Mouse (Mus musculus): Measurements from ENCODE around the gene Ift81. TPM values are rescaled to one million over a fixed set of nuclear protein-coding genes. Genes with fewer than 3 reads are reported as not detected.

Gene Ift81
- polyA plus RNA-seq, 1 experiment from 2014 or later, result 50.5 TPM

GRCm38 (mm10) chr5:122502077-122502941 is 112.0 kb downstream of the Ift81 start, which contains the start of gene Atp2a2:
Gene Atp2a2 (minus strand): TSS chr5:122502225.
- peak within 1 kb of the TSS; percentile 98 for H3K27ac ChIP-seq (ENCODE audit: low read depth, low read length)
- H3K9me3 ChIP-seq (ENCODE audit: control insufficient read depth, low read length), result no peaks in the 10 kb centered on the region; the same call in 1 of the 2 replicates
- H3K36me3 ChIP-seq (ENCODE audit: control insufficient read depth, insufficient read depth, low read length), result no peaks in the 10 kb centered on the region
- peak within 1 kb of the TSS; percentile 73 for H3K4me2 ChIP-seq
- peak within 1 kb of the TSS; percentile 99 for H3K9ac ChIP-seq (ENCODE audit: low read length)
- peak; percentile 93 for ATAC-seq (ENCODE audit: low FRiP score)
- peak within 1 kb of the TSS; percentile 94 for H3K4me3 ChIP-seq (ENCODE audit: low read depth, low read length)
- H3K4me1 ChIP-seq (ENCODE audit: control insufficient read depth, insufficient read depth, low read length), result peaks cover 13% of the 10 kb centered on the region
- 0% methylated on average over 54 of the region's 113 CpGs for WGBS
- no peaks in the 10 kb centered on the region for H3K27me3 ChIP-seq (ENCODE audit: control insufficient read depth, insufficient read depth, low read length)
- peak; percentile 100 for DNase-seq (ENCODE audit: low spot score, missing footprints)

GRCm38 (mm10) chr5:122501101-122502076 is 112.9 kb downstream of the Ift81 start:
- Histone ChIP-seq H3K9me3 (ENCODE audit: control insufficient read depth, low read length) (no peaks in the 10 kb centered on the region; the same call in 1 of the 2 replicates), H3K4me2 (peak overlapping the region; percentile 61), H3K4me3 (ENCODE audit: low read depth, low read length) (peak overlapping the region; percentile 94), H3K27me3 (ENCODE audit: control insufficient read depth, insufficient read depth, low read length) (no peaks in the 10 kb centered on the region), H3K36me3 (ENCODE audit: control insufficient read depth, insufficient read depth, low read length) (0 out of 2 replicates have a peak, but pooled peaks cover 2% of the 10 kb centered on the region), H3K9ac (ENCODE audit: low read length) (peak overlapping the region; percentile 99), H3K27ac (ENCODE audit: low read depth, low read length) (peak overlapping the region; percentile 98), H3K4me1 (ENCODE audit: control insufficient read depth, insufficient read depth, low read length) (peaks cover 13% of the 10 kb centered on the region)
- WGBS, result under 1% methylated on average over 107 of the region's 113 CpGs
- peak; percentile 45 for ATAC-seq (ENCODE audit: low FRiP score)
- DNase-seq (ENCODE audit: low spot score, missing footprints), result peak; percentile 96

- Histone ChIP-seq H3K27ac (ENCODE audit: low read depth, low read length) (no peak overlapping the region), H3K27me3 (ENCODE audit: control insufficient read depth, insufficient read depth, low read length) (no peaks in the 10 kb centered on the region), H3K9ac (ENCODE audit: low read length) (peak overlapping the region; percentile 99), H3K36me3 (ENCODE audit: control insufficient read depth, insufficient read depth, low read length) (0 out of 2 replicates have a peak, but pooled peaks cover 2% of the 10 kb centered on the region), H3K4me1 (ENCODE audit: control insufficient read depth, insufficient read depth, low read length) (peaks cover 13% of the 10 kb centered on the region), H3K4me2 (peak overlapping the region; percentile 61), H3K4me3 (ENCODE audit: low read depth, low read length) (peak overlapping the region; percentile 94), H3K9me3 (ENCODE audit: control insufficient read depth, low read length) (no peaks in the 10 kb centered on the region)
- WGBS, result 30% methylated on average over 5 of the region's 5 CpGs
- ATAC-seq (ENCODE audit: low FRiP score) (no peak), DNase-seq (ENCODE audit: low spot score, missing footprints) (no peak)
Observed at GRCm38 (mm10) chr5:122500563-122500962, 113.8 kb downstream of the Ift81 start.

Other genes with a start within 250 kb of the Ift81 start
- gene Gpn3, start 242.6 kb downstream of the Ift81 start, polyA plus RNA-seq (2014; fragmentation: Nextera tagmentation; extraction: Ambion mirVana), result 61.2 and 64.9 TPM in 2 replicates
- 113 and 116 TPM in 2 replicates for gene Fam216a, start 242.2 kb downstream of the Ift81 start, polyA plus RNA-seq (2014; fragmentation: Nextera tagmentation; extraction: Ambion mirVana)
- 61.7 and 65.3 TPM in 2 replicates for gene Arpc3, start 222.6 kb downstream of the Ift81 start, polyA plus RNA-seq (2014; fragmentation: Nextera tagmentation; extraction: Ambion mirVana)
- gene Anapc7, start 192.8 kb downstream of the Ift81 start, polyA plus RNA-seq (2014; fragmentation: Nextera tagmentation; extraction: Ambion mirVana), result 30.5 and 32.0 TPM in 2 replicates
- gene Atp2a2, start 112.3 kb downstream of the Ift81 start, polyA plus RNA-seq (2014; fragmentation: Nextera tagmentation; extraction: Ambion mirVana), result 43.4 and 45.8 TPM in 2 replicates
- 0.63 and 0.92 TPM in 2 replicates for gene P2rx7, start 29.4 kb upstream of the Ift81 start, polyA plus RNA-seq (2014; fragmentation: Nextera tagmentation; extraction: Ambion mirVana)
- gene P2rx4, start 93.0 kb upstream of the Ift81 start, polyA plus RNA-seq (2014; fragmentation: Nextera tagmentation; extraction: Ambion mirVana), result 6.8 and 7.7 TPM in 2 replicates
- gene Camkk2, start 164.9 kb upstream of the Ift81 start, polyA plus RNA-seq (2014; fragmentation: Nextera tagmentation; extraction: Ambion mirVana), result 18.5 and 18.6 TPM in 2 replicates
- gene Anapc5, start 206.8 kb upstream of the Ift81 start, polyA plus RNA-seq (2014; fragmentation: Nextera tagmentation; extraction: Ambion mirVana), result 497 and 528 TPM in 2 replicates
- 54.9 and 65.9 TPM in 2 replicates for gene Rnf34, start 235.5 kb upstream of the Ift81 start, polyA plus RNA-seq (2014; fragmentation: Nextera tagmentation; extraction: Ambion mirVana)

Measured in midbrain, embryonic 11.5 days (tissue).